Mouse (Mus musculus) bone marrow macrophage, adult 2 months (primary cell): ENCODE results near the gene Cel.

Experiments
- CTCF ChIP-seq: IDR thresholded peaks from 2 replicates; pipeline ENCODE4 v1.5.1; 2012; ENCODE audit warnings: low read depth, mild to moderate bottlenecking, low read length, moderate library complexity
- POLR2A ChIP-seq: IDR thresholded peaks from 2 replicates; pipeline ENCODE4 v1.6.1; 2012; ENCODE audit warnings: mild to moderate bottlenecking, low read depth, low read length, borderline replicate concordance

DNA sequence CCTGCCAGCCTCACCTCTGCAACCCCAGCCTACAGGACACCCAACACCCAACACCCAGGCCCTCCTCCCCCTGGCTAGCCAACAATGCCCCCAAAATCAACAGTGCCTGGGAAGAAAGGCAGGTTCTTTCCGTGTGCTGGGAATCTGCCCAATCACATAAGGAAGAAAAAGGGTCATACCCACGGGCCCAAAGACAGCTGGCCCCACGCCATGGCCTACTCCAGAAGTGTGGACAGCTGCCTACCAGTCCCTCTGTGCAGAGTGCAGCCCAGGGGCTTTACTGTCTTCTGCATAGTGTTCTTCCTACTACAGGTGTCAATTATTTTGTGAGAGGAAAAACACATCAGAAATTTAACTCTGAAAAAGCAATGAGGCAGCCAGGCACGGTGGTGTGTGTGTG lies 12.1 kb upstream of the Cel start:
- TF ChIP-seq POLR2A (no peak), CTCF (no peak)
